In the genomic region with DNA sequence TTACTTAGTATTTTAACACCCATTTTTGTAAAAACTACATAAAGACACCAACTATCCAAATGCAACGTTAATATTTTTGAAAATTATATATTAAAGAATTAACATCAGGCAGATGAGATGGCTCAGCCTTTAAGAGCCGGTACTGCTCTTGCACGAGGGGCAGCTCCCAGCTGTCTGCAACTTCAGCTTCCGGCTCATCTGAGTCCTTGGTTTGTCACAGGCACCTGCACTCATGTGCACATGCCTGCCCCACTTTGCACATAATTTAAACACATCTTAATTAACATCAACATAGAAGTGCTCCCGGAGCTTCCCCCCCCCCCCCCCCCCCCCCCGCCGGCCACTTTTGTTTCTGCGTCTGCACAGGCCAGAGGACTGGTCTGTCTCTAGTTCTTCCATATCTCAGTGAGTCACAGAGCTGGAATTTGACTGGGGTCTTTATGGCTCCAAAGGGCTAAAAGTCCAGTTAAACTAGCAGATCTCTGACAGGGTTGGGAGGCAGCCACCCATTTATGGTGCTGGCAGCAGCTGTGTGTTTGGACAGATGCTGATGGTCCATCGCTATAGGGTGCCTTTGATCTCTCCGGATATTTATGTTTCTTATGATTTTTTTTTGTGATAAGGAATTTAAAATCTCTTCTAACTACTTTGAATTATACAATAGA, we compare ENCODE assay signal across 11 mouse cellular contexts.
DNase-seq lines count a peak whose midpoint lies in the region; ATAC-seq and TF ChIP-seq lines count a peak whose summit lies in the region.
"Had no signal": no experiment of that assay in that cellular context is flagged by ENCODE, and none has a peak within 500 bp of the region (broad histone marks: within the 10 kb centered on the region; RNA-seq: fewer than 3 reads in every experiment).

No protein-coding gene starts in this region.

- 41% methylated on average over 7 of the region's 10 CpGs for WGBS in forebrain, embryonic 14.5 days
- WGBS in forebrain, embryonic 10.5 days = 60% methylated on average over 7 of the region's 10 CpGs
- WGBS in kidney, adult 2 months = 41% methylated on average over 7 of the region's 10 CpGs
- 18% methylated on average over 8 of the region's 10 CpGs for WGBS in intestine, embryonic 16.5 days

- no peaks in the 10 kb centered on the region for H3K9me3 ChIP-seq in forebrain, embryonic 14.5 days (replicated peaks; ENCODE audit: control insufficient read depth, low read length)
- no peaks in the 10 kb centered on the region for H3K9me3 ChIP-seq in forebrain, embryonic 10.5 days
- no peaks in the 10 kb centered on the region for H3K9me3 ChIP-seq in intestine, embryonic 16.5 days (ENCODE audit: control insufficient read depth, low read length)
- H3K9me3 ChIP-seq: heart, embryonic 15.5 days; limb, embryonic 12.5 days; megakaryocyte, embryonic 14.5 days had no signal

- no peak overlapping the region for H3K4me3 ChIP-seq in forebrain, embryonic 14.5 days (ENCODE audit: low read depth, low read length)
- no peak overlapping the region for H3K4me3 ChIP-seq in forebrain, embryonic 10.5 days
- H3K4me3 ChIP-seq in kidney, adult 2 months (ENCODE audit: insufficient read depth, low read depth, low read length) = no peak overlapping the region
- H3K4me3 ChIP-seq in intestine, embryonic 16.5 days (ENCODE audit: low read length) = no peak overlapping the region
- H3K4me3 ChIP-seq: heart, embryonic 15.5 days; limb, embryonic 12.5 days had no signal

- no peaks in the 10 kb centered on the region for H3K36me3 ChIP-seq in forebrain, embryonic 14.5 days (ENCODE audit: control insufficient read depth, insufficient read depth, low read length)
- no peaks in the 10 kb centered on the region for H3K36me3 ChIP-seq in forebrain, embryonic 10.5 days (replicated peaks)
- no peaks in the 10 kb centered on the region for H3K36me3 ChIP-seq in kidney, adult 2 months (ENCODE audit: control insufficient read depth, insufficient read depth, low read length)
- H3K36me3 ChIP-seq in intestine, embryonic 16.5 days (ENCODE audit: control insufficient read depth, insufficient read depth, low read length) = no peaks in the 10 kb centered on the region
- H3K36me3 ChIP-seq: heart, embryonic 15.5 days; limb, embryonic 12.5 days had no signal

- no peak overlapping the region for H3K27ac ChIP-seq in forebrain, embryonic 14.5 days (ENCODE audit: low read depth, low read length)
- H3K27ac ChIP-seq in forebrain, embryonic 10.5 days = no peak overlapping the region
- H3K27ac ChIP-seq in kidney, adult 2 months (ENCODE audit: insufficient read depth, low read depth, low read length) = no peak overlapping the region
- no peak overlapping the region for H3K27ac ChIP-seq in intestine, embryonic 16.5 days (ENCODE audit: low read length)
- H3K27ac ChIP-seq: heart, embryonic 15.5 days; limb, embryonic 12.5 days had no signal

- ATAC-seq in forebrain, embryonic 14.5 days = 0 out of 2 replicates have a peak, but pooled peaks have one; percentile 38
- peak; percentile 85 for ATAC-seq in intestine, embryonic 16.5 days

- no peak overlapping the region for H3K9ac ChIP-seq in forebrain, embryonic 14.5 days (ENCODE audit: low read length)
- no peak overlapping the region for H3K9ac ChIP-seq in intestine, embryonic 16.5 days (ENCODE audit: low read depth, low read length)
- H3K9ac ChIP-seq: heart, embryonic 15.5 days had no signal

- no peak for TF ChIP-seq CTCF in kidney, adult 2 months (conservative IDR thresholded peaks at IDR 0.05; ENCODE audit: insufficient read depth, insufficient read length, low read depth, low read length)

- TF ChIP-seq POLR2A in kidney, adult 2 months (IDR thresholded peaks at IDR 0.05; ENCODE audit: low read depth, low read length) = no peak

- peak; percentile 6 for DNase-seq in forebrain, embryonic 14.5 days (ENCODE audit: low spot score)
- no peak for DNase-seq in forebrain, embryonic 10.5 days (ENCODE audit: extremely low spot score, low spot score)
- peak; percentile 23 to 51 for DNase-seq in kidney, postnatal 4 days
- DNase-seq in kidney, adult 2 months = no peak
- peak; percentile 53 for DNase-seq in 3T3-L1 (ENCODE audit: low read depth, low spot score)
- no peak for DNase-seq in frontal cortex, postnatal 36 days (ENCODE audit: low spot score in 2 of 2)
- DNase-seq in spleen, postnatal 10 days (ENCODE audit: low spot score in 2 of 2) = no peak

- H3K4me1 ChIP-seq in forebrain, embryonic 14.5 days (ENCODE audit: control insufficient read depth, insufficient read depth, low read length) = 0 out of 2 replicates have a peak, but pooled peaks cover 2% of the 10 kb centered on the region
- H3K4me1 ChIP-seq in forebrain, embryonic 10.5 days = peaks cover 20% of the 10 kb centered on the region
- no peaks in the 10 kb centered on the region for H3K4me1 ChIP-seq in kidney, adult 2 months (ENCODE audit: control insufficient read depth, insufficient read depth, low read length)
- H3K4me1 ChIP-seq in intestine, embryonic 16.5 days (ENCODE audit: control insufficient read depth, insufficient read depth, low read length) = peaks cover 9% of the 10 kb centered on the region

- H3K27me3 ChIP-seq in forebrain, embryonic 14.5 days (replicated peaks; ENCODE audit: control insufficient read depth, insufficient read depth, low read length) = no peaks in the 10 kb centered on the region
- peaks cover 6% of the 10 kb centered on the region for H3K27me3 ChIP-seq in forebrain, embryonic 10.5 days (ENCODE audit: poor library complexity, severe bottlenecking)
- H3K27me3 ChIP-seq in kidney, adult 2 months (replicated peaks; ENCODE audit: control insufficient read depth, insufficient read depth, low read length) = no peaks in the 10 kb centered on the region
- H3K27me3 ChIP-seq in intestine, embryonic 16.5 days (replicated peaks; ENCODE audit: control insufficient read depth, insufficient read depth, low read length) = no peaks in the 10 kb centered on the region
- H3K27me3 ChIP-seq: limb, embryonic 12.5 days had no signal

- H3K4me2 ChIP-seq in forebrain, embryonic 14.5 days (ENCODE audit: low read length) = no peak overlapping the region
- H3K4me2 ChIP-seq in intestine, embryonic 16.5 days (ENCODE audit: low read depth, low read length) = no peak overlapping the region
- H3K4me2 ChIP-seq: heart, embryonic 15.5 days had no signal

Comparison
In these comparisons a context has a peak if more than half of its experiments do, and no peak if none do; other contexts are left out.
1. DNase-seq: peak in forebrain, embryonic 14.5 days (single experiment), kidney, postnatal 4 days (2 of 2) and 3T3-L1 (single experiment); none in forebrain, embryonic 10.5 days (single experiment), kidney, adult 2 months (single experiment), frontal cortex, postnatal 36 days (0 of 2) and spleen, postnatal 10 days (0 of 2).